Mouse (Mus musculus) retina, embryonic 14.5 days (tissue): ENCODE measurements around the gene Anp32b.

Experiments used
- DNase-seq: peaks from one replicate; pipeline ENCODE4 v3.0.0-alpha.2; 2015; ENCODE audit warnings: low spot score

Gene Anp32b

DNA sequence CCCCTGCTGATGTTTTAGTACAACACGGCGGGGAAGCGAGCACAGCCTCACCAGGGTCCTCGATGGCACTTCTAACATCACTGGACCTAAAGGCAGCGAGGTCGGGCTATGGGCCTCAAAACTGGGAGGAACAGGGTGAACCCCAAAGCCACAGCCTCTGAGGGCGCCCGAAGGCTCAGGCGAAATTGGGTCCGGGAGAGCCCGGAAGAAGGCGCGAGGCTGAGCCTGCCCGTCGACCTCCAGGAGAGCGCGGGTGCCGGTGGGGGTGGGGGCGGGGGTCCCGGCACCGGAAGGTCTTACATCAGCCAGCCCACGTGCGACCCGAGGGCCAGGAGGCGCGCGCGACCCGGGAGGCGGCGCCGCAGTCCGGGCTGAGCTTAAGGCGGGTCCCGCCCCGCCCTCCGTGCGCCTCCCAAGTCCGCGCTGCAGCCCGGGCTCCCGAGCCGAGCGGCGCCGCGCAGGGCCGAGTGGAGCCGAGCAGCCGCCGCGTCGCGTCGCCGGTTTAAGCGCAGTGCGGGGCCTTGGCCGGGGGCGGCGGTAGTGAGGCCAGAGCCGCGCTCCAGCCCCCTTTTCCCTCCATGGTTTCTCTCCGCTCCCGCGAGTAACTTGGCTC is at the start of gene Anp32b:
Gene Anp32b, plus strand, starts transcription at position 384 of the 613 bp plus-strand sequence.
- DNase-seq = peak; percentile 96

DNA sequence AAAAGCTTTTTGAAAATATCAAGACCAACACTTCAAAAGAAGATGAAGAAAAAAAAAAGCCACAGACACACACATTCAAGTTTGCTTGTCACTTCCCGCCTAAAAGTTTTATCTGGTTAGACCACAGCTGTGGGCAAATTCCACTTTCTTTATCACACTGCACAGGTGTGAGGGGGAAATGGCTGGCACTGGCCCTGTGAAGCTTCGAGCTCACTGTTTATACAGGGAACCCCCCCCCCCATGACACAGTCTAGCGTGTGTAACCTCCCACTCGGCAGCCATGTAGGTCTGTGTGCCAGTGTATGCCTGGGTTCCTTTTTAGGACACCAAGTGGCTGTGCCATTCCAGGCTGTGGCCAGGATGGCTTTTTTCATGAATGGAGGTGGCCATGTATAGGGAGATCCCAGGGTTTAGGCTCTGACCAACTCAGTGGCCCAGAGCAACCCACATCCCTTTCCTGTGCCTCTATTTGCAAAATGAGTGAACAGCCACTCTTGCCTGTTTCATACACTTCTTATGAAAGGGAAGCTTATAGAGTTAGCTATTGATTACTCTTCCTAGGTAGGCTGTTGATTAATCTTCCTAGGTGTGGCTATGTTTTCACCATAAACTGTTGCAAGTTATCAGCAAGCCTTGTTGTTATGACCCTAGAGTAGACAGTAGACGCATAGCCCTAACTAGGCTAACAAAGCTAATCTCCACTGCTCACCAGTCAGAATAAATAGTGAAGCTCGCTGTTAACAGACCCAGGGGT is 46.5 kb upstream of the Anp32b start:
- DNase-seq = no peak

DNA sequence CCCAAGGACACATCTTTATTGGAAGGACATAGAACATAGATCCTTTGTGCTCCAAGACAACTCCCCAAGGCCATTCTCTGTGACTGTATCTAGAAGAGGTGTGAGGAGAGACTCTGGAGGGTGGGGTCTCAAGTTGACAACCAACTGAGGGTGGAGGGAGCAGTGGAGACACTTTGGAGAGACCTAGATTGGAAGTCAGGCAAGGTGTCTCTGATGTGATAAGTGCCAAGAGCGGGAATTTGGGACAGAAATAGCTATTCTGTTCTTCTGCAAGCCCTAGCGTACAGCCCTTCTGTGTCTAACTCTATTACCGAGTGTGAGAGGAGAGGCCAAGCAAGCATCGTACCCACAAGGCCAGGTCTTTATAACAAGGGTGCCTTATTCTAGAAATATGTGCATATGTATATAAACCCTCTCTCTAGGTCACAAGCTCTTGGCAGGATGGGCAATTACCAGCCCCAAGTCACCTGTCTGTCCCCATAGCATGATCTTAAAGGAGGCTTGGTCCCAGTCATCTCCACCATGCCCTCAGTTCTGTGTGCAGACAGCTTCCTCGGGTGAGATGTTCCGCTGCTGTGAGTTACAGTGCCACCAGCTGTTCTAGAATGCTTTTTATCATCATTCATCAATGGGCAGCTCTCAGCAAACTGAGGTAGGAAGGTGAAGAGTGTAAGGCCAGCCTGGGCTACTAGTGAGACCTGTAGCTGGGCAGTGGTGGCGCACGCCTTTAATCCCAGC is 43.6 kb upstream of the Anp32b start:
- DNase-seq = no peak

DNA sequence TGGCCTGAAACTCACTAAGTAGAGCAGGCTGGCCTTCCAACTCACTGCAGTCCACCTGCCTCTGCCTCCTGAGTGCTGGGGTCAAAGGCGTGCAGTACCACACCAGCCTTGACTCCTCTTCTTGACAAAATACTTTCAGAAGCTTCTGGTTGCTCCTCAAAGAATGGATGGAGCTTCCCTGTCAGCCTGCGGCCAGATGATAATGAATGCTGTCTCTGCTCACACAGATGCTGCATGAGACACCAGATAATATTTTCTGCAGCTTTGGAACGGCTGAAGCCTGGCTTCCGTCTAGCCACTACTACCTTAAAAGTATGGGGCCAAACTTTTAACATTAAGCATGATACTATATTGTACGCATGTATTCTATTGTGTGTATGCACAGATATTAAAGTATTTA is 40.0 kb upstream of the Anp32b start:
- DNase-seq = no peak

DNA sequence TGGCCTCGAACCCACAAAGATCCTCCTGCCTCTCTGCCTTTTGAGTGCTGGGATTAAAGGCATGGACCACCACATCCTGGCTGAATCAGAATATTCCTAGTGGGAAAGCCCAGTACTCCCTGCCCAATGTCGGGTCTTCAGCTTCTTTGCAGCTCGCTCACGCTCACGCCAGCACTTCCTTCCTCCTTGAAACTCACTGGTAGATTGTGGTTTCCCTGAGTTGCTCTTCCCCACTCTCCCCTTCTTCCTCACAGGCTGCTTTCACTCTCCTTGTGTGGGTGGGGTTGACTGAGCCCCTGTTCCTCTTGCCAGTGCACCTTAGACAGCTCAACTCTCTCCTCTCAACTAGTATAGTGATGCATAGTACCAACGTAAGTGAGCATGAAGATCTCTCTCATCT is 39.2 kb upstream of the Anp32b start:
- DNase-seq = no peak

DNA sequence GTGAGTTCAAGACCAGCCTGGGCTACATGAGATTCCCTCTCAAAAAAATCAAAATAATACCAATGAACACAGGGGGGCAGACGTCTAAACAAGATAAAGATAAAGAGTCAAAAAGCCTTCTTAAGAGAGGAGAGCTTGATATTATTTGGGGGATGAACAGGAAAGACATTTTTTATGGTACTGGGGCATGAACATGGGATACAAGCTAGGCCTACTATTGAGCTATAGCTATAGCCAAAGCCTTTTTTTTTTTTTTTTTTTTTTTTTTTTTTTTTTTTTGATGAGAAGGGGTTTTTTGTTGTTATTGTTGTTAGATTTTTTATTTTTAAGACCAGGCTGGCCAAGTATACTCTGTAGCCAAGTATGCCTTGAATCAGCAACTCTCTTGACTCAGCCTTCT is 38.6 kb upstream of the Anp32b start:
- no peak for DNase-seq

DNA sequence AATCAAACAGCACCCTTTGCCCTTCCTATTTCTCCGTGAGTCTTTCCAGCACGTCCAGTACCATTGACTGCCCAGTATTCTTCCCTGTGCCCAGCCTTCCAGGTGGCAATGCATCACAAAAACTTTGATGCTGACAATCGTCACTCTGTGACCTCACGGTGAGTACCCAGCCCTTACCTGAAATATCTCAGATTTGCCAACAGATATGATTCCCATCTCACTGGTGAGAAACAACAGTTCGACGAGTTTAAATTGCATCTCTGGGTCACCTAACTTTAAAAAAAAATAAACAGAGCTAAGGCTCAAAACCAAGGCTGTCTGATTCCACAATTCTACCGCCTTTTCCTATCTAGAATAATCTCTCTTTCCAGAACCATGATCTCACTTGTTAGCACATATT is 37.3 kb upstream of the Anp32b start, which contains the start of gene Hemgn:
Gene Hemgn, minus strand, starts transcription at position 101 of the 400 bp plus-strand sequence.
- no peak for DNase-seq

DNA sequence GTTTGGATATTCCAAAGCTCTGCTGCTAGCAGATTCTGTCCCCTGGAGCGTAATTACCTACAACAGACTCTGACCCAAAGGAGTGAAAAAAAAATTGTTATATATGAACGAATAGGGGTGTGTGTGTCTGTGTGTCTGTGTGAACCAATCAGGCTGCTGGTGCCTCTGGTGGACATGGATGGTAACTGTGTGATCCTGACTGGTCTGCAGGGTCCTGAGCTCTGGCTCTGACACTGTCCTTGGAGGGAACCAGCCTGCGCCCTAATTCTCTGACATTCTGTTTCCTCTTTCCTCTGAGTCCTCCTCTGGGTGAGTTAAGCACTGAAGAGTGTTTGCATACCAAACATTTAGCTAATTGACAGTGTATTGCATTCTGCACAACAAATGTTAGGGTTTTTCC is 33.2 kb upstream of the Anp32b start:
- DNase-seq = peak; percentile 52

DNA sequence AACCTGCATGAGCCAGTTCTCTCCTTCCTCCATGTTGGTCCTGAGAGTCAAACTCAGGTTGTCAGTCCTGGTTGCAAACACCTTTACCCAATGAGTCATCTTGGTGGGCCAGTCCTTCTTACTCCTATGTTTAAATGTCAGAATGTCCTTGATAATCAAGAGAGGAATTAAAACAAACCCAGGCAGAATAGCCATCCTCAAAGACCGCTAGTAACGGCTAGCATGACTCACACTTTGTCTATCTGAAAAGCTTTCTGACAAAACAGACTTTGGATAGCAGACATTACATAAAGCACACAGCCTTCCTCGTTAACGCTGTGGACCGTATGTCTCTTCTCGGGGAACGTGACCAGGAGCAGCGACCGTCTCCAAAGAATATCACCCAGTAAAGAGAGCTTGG is 31.9 kb upstream of the Anp32b start:
- DNase-seq = no peak

DNA sequence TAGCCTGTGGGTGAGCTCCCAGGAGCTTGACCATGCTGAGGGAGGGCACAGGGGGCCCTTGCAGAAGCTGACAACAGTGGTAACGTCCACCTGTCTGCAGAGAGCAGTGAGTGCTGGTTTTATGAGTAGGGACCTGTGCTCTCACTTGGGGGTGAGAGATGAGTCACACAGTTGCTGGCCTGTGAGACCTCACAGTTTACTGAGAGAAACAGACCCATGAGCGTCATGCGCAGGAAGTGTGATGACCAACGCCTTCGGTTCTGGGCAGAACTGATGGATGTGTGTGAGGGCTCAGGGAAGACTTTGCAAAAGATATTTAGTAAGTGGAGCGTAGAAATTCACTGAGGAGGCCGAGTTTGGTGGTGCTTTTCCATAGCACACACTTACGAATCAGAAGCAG is 28.1 kb upstream of the Anp32b start:
- DNase-seq = no peak

DNA sequence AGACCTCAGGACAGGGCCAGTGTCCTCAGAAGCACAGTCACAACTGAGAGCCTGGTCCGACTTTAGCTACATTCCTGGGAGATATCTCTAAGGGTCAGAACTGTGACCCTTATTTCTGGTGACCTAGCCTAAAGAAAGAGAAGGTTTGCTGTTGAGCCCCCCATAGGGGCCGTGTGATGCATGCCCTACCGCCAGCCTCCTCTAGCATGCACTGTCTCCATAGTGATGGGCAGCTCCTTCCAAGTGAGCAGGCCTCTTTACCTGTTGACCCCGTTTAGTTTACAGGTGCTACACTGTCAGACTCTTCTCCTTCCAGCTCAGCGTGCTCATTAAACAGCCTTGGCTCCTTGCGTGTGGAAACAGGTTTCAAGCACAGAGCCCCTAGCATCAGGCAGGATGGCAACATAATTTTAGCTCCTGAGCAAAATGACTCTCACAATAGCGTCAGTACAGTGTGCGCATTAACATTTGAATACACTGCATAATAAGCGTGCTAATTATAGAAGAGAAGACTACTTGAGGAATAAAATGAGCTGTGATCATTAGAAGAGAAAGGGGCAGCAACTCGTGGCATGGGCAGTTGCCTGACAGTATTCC is 21.7 kb upstream of the Anp32b start:
- DNase-seq = no peak

DNA sequence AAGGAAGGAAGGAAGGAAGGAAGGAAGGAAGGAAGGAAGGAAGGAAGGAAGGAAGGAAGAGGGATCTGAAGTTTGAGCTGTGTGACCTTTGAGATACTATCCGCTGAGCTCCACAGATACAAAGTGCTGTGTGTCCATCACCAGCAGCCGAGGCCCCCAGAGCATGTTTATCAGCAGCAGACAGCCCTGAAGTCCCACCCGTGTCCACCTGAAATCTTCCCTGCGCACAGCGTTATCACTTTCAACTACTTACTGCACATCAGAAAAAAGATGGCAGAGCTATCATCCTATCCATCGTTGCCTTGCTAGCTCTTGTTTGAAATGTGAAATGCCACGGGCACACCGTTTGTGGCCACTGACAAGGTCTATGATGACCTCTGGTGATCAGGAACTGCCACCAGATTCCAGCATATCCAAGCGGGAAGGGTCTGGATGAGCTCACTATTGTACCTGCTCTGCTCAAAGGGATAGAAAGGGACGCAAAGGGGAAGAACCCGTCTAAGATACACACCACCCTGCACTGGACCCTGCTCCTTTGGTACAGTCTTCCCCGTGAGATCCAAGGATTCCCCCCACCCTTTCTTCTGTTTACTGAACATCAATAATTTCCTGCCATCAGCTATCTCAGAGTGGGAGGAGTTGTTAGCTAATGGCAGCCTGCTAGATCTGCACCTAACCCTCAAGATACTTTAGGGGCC is 18.2 kb upstream of the Anp32b start:
- DNase-seq = no peak

DNA sequence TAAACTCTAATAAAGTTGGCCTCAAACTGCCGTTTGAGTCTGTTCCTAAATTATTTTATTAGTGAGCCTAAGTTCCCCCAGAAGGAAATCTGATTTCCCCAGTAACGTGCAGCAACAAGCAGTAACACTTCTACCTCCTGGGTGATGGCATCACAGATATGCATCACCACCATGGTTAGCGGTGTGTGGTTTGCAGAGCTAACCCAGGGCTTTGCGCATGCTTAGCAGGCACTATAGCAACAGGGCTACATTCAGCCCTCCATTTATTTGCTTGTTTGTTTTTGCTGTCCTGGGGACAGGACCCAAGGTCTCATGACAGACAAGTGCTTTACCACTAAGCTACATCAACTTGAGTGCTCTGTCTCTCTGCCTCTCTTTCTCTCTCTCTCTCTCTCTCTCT is 8.2 kb upstream of the Anp32b start:
- no peak for DNase-seq

DNA sequence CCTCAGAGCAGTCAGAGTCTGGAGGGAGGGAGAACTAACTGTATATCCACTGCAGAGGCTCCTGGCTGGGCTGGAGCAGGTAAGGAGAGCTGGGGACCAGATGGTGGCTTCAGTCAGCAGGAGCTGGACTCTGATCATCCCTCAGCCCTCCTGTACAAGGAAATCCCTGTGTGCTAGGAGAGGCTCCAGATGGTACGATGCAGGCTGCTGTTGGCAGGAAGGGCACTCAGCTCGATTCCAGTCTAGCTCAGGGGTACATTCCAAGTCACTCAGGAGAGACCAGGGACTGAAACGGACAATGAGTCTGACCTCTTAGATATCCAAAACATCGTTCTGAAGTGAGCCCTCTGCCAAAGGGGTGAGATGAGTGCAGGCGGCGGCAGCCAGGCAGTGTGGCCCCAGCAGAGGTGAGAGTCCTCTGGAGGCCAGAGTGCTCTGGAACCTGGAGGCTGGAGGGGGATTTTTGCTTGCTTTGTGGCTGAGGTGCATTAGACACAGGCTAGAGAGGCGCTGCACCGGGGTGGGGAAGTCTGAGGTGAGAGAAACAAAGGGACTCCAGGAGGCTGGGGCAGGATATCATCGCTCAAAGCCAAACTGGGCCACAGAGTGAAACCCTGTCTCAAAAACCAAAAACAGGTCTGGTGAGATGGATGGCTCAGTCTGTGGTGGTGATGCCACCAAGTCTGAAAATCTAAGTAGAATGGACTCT is 5.3 kb upstream of the Anp32b start:
- DNase-seq = no peak

DNA sequence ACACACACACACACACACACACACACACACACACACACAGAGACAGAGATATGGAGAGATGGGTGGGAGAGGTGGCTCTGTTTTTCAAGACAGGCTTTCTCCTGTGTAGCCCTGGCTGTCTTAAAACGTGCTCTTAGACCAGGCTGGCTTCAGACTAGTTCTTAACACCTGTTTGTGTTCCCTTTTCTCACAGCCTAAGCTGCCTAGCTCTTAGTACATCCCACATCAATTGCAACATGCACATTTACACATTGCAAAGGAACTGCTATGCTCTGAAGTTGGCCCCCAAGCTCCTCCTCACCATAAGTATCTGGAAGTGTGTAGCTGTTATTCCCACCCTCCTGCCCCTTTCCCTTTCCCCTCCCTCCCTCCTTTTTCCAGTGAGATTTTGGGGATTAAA is 3.2 kb upstream of the Anp32b start:
- no peak for DNase-seq

DNA sequence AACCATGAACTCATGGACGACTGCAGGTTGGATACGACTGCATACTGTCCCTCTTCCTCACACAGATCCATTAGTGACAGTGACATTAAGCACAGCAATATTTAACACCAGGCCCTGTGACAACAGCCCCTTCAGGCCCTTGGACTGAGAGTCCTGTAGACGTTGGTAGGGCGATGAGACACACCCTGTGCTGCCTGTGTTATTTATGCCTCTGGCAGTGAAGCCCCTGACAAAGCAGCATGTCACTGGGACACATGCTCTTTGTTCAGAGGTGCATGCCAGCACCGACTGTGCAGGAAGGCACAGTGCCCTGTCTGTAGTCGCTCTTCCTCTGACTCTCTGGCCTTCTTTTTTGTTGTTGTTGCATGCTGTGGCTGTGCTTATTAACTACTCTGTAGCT is 1.8 kb upstream of the Anp32b start:
- DNase-seq = no peak

DNA sequence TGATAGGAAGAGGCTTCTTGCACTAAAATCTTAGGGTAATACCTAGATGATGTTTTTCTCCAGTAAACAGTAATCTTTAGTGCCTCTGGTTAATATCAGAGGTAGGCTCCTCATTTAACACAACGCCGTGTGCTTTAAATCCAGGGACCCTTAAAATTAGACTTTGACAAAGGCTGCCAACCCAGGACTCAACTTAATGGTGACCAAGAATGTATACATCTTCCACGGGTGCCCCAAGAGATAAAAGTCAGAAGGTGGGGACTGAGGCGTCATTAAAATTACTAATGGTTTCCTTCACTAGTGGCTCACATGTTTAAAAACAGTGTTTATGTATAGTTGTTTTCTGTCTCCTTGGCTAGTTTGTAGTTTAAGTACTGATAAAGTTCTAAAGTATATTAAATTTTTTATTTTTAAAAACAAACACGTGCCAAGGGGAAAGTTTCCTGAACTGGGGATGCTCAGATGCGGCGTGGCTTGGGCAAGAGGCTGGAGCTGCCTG is 633 bp upstream of the Anp32b start:
- no peak for DNase-seq

DNA sequence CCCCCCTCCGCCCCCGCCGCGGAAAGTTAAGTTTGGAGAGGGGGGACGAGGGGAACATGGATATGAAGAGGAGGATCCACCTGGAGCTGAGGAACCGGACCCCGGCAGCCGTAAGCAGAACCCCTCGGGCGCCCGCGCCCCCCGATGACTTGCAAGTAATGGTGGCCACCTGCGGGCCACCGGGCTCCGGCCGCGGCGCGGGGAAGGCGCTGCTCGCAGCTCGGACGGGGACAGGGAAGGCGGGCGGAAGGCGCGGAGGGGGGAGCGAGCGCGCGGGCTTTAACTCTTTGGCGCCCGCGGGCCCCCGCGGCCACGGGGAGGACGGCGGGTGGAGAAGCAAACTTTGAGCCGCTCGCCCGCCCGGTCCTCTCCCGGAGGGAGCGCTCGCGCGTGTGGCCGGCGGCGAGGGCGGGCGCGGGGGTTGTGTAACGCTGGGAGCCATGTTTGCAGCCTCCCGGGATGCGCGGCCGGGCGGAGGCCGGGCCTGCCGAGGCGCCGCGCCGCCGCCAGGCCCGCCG is 597 bp downstream of the Anp32b start:
- DNase-seq = peak; percentile 63

DNA sequence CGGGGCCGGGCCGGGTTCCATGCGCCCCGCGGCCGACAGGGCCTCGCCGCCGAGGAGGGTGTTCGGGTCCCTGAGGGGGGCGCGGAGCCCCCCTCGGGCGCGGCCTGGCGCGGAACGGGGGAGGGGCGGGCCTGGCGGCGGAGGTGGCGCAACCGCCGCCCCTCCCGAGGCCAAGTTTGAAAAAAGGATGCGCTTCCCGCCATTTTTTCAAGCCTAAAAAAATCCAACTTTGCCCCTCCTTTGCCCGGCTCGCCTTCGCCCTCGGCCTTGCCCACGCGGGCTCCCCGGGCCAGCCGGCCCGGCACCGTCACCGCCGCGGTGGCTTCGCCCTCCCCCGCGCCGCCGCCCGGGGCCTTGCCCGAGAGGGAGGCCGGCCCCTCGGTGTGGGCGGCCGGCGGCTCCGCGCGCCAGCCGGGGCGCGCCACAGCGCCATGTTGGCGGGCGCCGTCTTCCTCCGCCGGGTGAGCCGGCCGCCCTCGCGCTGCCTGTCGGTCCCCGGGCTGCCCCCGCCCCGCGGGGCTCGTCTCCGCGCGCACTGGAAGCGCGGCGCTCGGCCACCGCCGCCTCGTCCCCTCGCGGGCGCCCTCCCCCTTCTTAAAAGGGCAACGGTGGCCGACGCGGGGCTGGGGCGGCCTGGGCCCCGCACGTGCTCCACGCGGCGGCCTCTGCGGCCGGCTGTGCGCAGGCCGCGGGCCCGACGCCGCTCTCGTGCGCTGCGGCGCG is 1.2 kb downstream of the Anp32b start:
- peak; percentile 83 for DNase-seq

DNA sequence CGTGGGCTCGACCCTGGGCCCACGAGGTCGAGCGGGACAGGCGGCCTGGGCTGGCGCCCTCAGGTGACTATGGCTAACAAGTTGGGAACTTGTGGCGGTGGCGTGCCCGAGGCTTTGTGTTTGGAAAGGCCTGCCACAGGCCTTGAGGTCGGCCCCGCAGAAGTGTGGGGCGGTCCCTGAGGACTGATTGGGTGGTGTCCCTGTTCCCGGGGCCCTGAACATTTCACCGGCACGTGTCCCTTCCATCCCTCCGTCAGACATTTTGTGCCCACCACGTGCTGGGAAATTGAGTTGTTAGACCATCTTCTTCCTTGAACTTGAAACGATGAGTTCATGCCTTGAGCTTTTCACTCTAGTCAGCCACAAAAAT is 1.8 kb downstream of the Anp32b start:
- peak; percentile 75 for DNase-seq
